Mouse (Mus musculus) ZHBTc4 (cell line): ENCODE measurements around the gene Stpg3.

Experiments used
- DNase-seq: peaks from one replicate; pipeline ENCODE4 v3.0.0-alpha.2; 2011; ENCODE audit warnings: low read depth, low spot score

Gene Stpg3

DNA sequence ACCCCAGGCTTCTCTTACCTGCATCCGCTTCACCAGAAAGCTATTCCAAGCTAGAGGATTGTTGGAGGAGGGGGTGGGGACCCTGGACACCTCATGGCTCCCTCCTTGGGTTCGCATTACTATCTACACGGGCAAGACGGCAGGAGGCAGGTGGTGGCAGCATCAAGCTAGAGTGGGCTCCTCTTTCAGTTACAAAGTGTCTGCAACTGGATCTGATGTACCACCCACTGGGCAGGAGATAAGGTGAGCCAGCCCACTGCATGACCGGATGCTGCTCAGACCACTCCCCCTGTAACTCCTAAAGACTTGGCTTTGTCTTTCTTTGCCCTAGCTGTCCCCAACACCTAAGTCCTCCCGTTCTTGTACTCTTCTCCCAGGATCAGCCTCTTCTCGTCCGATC, 22.2 kb upstream of the Stpg3 start, which contains the start of gene Rnf224:
Rnf224 (minus strand) TSS at position 174 of the 400 bp plus-strand sequence.
- no peak for DNase-seq

DNA sequence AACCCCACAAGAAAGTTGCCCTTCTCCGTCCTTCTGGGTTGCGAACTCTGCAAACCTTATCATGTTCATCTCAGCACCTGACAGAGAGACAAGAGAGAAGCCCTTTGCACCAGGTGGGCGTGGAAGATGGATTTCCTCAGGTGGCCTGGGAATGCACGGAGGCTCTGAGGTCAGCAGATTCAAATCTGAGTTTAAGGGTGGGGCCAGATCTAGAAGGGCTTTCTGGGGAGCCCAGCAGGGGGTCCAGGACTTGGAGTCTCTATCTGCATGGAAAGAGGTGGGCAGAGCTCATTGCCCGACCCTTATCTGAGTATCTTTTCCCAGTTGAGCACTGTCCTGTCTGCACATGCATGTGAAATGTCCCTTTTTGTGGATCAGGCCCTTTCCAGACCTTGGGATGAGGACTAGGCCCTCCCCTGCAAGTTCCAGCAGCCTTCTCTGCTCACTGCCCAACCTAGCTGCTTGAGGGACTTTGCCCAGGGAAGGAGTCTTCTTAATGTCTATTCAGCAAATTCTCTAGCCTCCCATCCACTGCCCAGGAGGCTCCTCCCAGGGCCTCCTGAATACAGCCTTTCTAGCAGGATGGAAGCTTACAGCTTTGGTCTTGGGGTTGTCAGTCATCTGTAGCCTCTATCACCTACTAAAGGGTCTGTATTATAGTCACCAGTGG, 20.2 kb upstream of the Stpg3 start:
- peak; percentile 39 for DNase-seq

DNA sequence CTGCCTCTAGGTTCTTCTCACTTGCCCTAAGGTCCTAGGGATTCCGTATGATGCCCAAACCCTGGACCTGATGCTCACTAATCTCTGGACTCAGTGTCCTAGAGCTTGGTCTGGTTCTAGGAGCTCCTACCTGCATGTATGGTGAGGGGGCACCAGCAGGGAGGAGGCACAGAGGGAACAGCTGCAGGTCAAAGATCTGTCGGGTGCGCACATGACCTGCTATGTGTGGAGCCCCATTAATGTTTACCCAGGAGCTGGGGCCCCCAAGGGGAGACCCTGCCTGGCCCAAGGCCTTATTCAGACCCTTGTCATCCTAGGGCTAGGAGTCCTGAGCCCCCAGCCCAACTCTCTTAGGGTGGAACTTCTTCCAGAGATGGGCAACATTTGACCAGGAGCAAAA, 19.6 kb upstream of the Stpg3 start, which contains the start of gene Slc34a3:
Slc34a3 (minus strand) TSS at position 315 of the 400 bp plus-strand sequence.
- no peak for DNase-seq

DNA sequence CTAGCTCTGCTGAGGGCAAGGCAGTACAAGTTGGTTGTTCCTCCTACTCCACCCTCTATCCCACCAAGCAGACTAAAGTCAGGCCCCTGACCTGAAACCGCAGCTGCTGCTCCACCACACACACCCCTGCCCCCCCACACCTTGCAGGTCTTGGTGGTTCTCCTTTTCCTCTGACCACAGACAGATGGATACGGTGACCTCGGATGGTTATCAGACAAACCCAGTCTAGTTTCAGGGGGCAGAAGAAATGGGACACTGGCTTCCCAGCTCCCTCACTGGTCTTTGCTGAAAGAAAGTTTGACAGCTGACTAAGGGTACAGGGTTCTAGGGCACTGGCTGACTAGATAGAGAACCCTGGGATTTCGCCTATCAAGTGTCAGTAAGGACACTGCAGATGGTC, 19.0 kb upstream of the Stpg3 start:
- no peak for DNase-seq

DNA sequence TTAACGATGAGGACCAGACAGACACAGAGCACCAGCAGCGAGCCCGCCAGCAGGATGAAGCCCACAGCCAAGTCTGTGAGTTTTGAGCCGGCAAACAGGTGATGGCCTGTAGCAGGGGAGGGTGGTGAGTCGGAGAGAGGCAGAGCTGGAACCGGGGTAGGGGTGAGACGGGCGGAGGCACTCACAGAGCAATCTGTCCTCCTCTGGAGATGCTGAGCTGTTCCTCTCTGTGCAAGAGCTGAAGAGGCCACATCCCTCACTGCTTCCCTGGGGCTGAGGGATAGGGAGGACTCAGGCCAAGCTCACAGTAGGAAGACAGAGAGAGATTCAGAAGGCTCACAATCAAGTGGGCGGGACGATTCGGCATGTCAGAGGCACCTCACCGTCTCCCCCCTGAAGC, 16.6 kb upstream of the Stpg3 start:
- DNase-seq, result peak; percentile 58

DNA sequence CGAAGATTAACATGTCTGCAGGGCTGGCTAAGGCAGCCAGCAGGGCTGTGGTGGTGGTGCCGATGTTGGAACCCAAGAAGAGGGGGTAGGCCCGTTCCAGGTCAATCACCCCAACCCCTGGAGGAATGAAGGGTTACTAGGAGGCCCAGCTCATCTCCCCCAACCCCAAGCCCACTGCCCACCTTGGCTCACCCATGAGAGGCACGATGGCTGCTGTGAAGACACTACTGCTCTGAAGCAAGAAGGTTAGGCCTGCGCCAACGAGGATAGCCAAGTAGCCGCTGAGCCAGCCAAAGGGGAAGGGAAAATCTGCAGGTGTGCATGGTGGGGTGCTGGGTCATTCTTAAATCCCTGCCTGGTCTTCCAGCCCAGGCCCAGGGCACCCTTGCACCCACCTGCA, 16.1 kb upstream of the Stpg3 start:
- no peak for DNase-seq

DNA sequence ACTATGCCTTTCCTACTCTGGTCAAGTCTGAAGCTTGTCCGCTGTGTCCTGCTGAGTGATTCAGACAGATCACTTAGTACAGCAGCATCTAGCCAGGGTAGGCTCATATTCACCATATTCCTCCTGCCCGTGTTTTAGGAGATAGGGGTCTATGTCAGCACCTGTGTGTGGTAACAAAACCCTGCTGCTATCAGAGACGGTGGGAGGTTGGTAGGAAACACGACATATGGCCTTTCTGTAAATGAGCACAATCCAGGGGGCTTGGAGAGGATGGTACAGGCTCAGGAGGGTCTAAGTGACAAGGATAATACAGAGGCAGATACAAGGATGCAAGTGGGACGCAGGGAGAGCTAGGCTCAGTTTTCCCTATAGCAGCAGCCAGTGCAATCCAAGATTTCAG, 15.1 kb upstream of the Stpg3 start:
- no peak for DNase-seq

DNA sequence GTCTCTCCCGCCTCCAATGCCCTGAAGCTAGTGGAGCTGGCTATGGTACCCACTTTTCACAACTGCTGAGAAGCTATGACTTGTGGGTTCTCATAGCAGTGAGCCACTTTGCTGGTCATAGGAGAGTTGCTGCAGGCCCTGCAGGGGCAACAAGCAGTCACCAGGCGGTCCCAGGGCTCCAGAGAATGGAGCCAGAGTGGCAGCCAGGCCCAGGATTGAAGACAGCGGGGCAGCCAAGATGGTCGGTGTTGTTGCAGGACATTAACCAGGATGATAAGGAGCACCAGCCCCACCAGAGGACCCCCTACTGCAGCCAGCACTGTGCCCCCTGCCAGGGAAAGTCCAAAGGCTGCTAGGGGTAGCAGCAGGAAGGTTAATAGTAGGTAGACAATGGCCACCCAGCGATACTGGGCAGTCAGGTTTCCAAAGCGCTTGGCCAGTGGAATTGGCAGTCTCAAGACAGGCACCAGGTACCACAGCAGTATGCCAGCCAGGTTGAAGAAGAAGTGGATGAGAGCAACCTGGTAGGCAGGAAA, 14.6 kb upstream of the Stpg3 start:
- no peak for DNase-seq

DNA sequence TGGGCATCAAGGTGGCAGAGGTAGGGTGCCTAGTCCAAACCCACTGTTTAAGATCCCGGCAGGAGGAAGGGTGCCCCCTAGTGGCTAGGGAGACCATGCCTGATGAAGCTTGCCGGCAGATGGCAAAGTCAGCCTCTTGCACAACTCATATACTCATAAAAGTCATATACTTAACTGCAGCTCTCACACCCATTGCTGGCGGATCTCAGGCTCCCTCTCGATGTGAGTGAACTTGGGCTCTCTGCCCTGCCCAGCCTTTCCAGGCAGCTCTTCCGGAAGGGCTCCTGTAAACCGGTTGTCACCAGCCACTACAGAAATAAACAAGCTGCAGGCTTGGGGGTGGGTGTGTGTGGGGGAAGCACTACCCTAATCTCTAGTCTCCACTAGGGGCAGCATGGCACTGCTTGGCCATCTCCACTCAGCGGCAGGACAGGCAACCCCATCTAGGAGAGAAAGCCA, 14.0 kb upstream of the Stpg3 start:
- DNase-seq, result peak; percentile 96

DNA sequence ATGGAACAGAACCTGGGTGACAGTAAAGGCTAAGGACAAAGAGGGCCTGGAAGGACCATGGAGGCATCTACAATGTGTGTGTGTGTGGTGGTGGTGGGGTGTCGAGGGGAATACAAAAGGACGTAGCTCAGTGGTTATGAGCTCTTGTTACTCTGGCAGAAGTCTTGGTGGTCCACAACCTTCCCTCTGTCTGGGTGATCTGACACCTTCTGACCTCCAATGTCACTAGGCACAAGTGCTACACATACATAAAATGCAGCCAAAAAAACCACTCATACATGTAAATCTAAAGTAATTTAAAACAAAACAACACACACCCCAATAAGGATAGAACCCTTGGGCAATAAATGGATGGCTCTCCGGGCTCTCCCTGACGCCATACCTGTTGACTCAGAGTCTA, 13.0 kb upstream of the Stpg3 start:
- no peak for DNase-seq

DNA sequence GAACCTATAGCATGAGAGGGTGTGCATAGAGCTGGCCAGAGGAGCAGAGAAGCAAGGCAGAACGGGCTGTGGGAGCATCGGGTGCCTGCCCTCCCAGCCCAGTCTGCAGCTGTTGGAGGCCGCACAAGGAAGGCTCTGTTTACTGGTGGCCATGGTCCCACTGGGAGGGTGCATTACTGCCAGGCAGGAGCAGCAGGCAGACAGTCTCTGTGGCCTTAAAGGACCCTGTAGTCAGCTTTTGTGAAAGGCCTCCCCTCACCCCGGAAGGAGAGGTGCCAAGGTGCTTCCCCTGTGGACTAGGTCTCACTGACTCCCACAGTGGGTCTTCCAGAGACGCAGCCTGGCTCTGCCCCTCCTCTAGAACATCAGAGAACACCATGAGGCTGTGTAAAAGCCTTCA, 12.4 kb upstream of the Stpg3 start:
- DNase-seq, result no peak

DNA sequence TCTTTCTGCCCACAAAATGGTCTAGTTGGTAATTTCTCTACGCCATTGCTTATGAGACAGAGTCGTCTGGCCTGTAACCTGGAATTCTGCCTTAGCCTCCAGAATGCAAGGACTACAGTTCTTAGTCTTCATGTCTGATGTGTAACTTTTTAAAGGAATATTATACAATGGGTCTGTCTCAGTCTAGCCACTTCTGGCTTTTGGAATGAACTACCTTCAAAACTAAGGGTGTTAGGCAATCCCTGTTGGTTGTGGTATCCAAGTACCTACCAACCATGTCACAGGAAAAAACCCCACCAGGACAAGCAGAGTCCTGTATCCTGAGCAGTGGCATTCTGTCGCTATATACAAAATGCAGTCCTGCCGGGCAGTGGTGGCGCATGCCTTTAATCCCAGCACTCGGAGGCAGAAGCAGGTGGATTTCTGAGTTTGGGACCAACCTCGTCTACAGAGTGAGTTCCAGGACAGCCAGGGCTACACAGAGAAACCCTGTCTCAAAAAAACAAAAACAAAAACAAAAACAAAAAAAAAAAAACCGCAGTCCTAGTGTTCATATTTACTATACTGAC, 11.5 kb upstream of the Stpg3 start:
- no peak for DNase-seq

DNA sequence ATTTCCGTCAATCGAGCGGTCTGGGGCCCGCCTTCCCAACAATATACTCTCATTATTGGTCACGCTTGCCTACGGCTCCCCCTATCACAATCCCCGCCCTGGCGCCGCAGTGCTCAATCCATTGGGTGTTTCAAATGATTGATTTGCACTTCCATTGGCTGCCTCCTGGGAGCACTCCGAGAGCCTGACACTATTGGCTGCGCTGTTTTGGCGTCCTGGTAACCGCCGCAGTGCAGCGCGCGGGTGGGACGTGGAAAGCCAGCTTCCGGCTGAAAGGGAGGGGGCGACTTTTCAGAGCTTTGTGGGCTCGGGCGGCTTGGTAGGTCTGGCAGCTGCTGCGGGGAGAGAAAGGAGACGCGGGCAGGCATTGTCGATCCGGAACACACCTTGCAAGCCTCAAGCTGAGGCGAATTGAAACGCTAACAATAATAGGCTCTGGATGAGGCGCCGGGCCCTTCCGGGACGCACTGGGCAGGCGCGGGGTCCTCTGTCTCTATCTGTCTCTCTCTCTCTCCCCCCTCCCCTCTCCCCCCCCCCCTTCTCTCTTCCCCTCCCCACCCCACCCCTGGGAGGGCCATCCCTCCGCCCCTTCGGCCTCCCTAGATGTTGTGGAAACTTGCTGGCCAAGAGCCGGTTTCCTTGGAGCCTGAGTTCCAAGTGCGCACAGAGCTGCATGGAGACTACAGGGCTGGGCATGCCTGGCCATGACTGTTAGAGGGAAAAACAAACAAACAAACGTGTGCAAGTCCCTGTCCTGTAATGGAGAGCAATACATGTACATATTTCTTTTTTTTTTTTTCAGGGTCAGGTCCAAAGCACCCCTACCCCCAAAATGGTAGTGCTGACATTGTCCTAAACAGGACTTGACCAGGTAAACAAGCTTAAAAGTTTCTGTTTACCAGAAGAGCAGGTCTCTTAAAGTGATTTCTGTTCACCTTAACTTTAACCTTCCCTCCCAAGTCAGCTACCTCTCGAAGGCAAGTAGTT, 10.6 kb upstream of the Stpg3 start:
- DNase-seq, result peak; percentile 100

DNA sequence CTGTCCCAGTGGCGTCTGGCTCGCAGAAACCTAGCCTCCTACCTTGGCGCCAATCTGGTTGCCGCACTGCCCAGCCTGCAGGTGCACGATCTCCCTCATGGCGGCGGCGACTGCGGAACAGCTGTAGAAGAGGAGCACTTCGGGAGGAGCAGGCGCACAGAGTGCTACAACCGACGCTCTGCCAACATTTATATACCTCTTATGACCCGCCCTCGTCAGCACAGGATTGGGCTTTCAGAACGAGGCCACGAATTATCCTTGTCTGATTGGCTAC, 10.0 kb upstream of the Stpg3 start, which contains the start of gene Tubb4b:
Tubb4b (minus strand) TSS at position 211 of the 274 bp plus-strand sequence.
- no peak for DNase-seq

DNA sequence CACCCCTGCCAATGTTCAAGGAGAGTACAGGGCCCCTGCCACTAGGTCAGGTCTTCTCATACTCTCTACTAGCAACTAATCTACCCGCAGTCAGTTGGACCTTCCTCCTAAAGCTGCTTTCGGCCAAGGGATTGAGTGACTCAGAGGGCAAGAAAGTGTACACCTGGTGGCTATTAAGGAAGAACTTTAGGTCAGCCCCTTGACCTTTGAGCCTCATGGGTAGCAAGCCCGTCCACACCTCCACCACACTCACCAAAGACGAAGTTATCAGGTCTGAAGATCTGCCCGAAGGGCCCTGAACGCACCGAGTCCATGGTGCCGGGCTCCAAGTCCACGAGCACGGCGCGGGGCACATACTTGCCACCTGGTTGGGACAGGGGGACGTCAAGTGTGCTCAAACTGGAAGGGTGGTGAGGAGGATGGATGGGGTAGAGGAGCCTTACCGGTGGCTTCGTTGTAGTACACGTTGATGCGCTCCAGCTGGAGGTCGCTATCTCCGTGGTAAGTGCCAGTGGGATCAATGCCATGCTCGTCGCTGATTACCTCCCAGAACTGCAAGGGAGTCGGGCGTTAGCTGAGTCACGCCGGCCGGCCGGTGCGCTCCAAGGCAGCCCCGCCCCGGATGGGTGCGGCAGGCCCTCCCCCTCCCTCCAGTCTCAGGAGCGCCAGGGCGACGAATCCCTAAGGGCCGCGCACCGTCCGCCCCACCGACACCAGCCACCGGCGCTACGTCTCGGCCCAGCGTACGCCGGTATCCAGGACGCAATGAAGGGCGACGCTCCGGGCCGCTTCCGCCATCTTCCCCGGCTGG, 9.4 kb upstream of the Stpg3 start:
- peak; percentile 96 for DNase-seq

DNA sequence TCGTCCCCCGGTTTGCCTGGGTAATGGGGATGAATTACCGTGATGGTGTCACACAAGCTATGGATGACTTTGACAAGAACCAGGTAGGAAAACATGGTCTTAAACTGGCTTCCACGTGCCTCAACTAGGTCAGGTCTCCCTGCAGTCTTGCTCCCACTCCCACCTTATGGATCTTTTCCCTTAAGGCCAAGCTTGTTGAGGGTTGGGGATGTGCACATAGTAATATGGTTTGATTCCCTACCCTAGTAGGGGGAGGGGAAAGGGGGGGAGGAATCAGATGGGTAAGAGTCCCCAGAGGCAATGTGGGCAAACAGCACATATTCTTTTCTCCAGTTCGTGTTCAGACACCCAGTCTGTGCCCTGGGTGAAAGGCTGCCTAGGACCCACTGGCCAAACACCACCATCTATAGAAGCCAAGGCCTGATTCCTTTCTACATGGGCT, 6.9 kb upstream of the Stpg3 start:
- DNase-seq, result peak; percentile 46

DNA sequence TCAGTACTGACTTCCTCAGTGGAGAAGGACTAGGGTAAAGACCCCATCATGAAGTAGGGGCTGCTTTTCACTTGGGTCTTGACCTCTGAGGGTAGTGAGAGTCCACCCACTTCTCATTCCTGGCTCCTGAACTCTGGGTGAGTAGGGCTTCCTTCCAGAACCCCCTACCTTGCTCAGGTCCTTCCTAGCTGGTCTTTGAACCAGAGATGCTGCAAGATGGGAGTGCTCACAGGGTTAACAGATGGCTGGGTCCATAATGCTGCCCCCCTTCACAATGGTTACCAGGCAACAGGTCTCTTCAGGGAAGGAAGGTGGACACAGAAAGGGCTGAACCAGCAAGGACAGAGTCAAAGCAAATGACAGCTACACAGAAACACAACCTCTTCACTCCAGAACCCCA, 4.0 kb upstream of the Stpg3 start, which contains the start of gene Fam166a:
Fam166a (plus strand) TSS at position 301 of the 400 bp plus-strand sequence.
- DNase-seq, result no peak

DNA sequence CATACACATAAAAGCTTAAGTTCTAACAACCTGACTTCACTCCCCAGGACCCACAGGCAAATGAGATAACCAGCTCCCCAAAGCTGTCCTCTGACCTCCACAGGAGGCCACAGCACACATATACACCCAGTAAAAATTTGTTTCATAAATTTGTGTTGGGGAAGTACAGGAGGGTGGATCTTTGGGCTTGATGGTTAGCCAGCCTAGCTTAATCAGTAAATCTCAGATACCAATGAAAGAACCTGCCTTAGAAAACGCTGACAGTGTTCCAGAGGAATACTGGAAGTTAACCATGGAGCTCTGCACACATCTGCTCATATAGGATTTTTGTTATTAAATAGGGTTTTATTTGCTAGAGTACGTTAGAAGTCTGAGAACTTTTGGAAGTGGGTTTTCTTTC, 3.2 kb upstream of the Stpg3 start:
- DNase-seq, result no peak

DNA sequence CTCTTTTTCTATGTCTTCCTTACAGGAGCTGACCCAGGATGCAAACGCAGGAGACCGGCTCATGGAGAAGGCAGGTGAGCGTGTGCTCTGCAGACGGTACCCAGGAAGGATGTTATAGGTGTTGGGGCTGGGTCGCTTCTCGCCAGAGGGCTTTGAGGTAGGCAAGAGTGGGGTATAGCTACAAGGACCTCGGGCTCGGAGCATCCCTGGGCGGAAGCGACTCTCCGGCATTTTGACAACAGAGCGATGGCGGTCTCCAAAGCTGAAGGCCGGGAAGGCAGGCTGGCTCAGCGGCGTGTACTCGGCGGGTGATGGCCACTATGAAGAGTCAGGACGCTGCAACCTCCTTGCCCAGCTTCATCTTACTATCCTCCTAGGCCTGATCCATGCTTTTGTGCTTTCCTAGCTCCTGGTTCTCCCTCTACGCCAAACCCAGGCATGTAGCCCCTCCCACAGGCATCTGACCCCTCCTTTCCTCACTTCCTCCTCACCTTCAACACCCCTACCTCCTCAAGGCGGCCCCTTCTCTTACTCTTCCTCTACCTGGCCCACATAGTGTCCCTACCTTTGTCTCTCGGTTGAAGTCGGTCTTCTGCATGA, 1.1 kb downstream of the Stpg3 start:
- DNase-seq, result peak; percentile 44

DNA sequence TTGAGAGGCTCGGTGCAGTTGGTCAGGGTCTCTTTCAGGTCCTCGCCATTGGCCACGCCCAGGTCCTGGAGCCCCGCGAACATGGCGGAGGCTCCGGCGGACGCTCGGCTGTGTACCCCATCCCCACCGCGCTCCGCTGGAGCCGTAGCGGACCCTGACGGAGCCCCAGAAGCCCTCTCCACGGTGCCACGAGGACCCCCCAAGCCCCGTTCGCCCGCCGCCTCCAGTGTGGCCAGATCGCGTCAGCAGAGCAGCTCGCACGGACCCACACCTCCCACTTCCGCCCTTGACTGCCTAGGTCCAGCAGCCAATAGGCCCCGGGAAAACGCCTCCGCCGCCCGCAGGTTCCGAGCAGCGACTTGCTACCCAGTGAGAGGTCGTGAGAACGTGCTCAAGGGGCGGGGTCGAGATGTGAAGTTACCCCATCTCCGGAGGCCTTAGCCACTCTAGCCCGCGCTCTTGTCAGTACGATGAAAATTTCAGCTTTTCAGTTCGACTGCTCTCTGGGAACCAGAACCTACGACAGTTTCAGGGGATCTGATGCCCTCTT, 3.2 kb downstream of the Stpg3 start, which contains the start of gene Nelfb:
Nelfb (minus strand) TSS at position 369 of the 550 bp plus-strand sequence.
- peak; percentile 96 for DNase-seq
